Mouse (Mus musculus) cerebellum, adult 11-12 months (tissue): Measurements from ENCODE around the gene Gas2l1.

ENCODE experiments used
- DNase-seq: peaks from one replicate; pipeline ENCODE4 v3.0.0; 2022

The Gas2l1 gene

GRCm38 (mm10) chr11:5064282-5065055 is 658 bp downstream of the Gas2l1 start:
- no peak for DNase-seq

- DNase-seq = no peak
Observed at GRCm38 (mm10) chr11:5063561-5064281, 1.4 kb downstream of the Gas2l1 start.

DNA sequence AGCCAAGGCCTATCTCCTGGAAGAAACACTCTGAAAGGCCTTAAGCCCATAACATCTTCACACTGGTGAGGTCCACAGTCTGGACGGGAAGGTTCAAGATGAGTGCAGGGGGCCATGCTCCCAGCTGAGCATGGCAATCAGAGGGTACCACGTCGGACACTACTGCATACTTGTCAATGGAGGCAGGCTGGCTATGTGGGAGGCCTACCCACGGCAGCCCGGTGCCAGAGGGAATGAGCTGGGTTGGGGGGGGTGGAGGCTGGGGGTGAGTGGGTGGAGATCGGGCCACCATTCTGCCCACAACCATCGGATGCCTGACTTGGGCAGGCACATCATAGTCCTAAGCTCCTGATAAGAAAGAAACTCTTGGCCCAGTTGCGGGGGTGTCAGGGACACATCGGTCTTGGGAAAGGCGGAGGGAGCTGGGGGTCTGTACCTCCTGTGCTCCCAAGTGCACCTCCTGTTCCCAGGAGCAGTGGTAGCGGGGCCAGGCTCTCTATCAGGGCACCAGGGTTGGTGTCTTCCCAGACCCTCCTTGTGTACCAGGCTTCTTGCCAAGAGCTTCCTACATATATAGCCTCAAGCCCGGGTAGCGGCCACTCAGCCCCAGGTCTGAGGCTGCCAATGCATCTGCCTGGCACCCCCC is 2.1 kb downstream of the Gas2l1 start:
- no peak for DNase-seq

GRCm38 (mm10) chr11:5062326-5062725 is 2.8 kb downstream of the Gas2l1 start:
- no peak for DNase-seq

DNA sequence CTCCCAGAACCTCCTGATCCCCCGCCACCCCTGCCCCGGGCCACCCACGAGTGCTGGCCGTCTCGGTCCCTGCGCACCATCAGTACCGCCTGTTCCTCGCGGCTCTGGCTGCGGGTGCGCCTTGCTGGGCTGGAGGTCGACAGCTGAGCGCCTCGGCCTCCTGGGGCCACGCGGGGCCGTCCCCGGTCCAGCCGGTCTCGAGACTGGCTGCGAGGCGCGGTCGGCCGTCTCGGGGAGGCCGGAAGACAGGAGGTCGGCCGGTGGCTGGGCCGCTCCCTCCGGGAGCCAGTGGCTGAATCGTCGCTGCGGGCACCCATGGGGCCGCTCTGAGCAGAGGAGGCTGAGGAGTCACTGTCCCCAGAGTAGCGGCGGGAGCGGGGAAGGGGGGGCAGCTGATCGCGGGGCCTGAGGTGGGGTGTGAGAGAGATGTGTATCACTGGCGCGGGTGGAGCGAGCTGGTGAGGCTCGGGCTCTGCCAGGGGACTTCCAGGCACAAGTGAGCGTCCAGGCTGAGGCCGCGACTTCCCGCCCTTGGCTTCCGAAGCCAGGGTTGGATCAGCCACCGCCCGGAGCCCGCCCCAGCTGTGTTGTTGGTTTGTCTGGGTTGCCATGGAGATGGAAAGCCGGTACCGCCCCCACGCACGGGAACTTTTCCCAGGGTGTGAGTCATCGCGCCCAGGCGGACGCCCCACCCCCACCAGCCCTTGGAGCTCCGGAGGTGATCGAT is 3.6 kb downstream of the Gas2l1 start:
- peak; percentile 75 for DNase-seq

DNA sequence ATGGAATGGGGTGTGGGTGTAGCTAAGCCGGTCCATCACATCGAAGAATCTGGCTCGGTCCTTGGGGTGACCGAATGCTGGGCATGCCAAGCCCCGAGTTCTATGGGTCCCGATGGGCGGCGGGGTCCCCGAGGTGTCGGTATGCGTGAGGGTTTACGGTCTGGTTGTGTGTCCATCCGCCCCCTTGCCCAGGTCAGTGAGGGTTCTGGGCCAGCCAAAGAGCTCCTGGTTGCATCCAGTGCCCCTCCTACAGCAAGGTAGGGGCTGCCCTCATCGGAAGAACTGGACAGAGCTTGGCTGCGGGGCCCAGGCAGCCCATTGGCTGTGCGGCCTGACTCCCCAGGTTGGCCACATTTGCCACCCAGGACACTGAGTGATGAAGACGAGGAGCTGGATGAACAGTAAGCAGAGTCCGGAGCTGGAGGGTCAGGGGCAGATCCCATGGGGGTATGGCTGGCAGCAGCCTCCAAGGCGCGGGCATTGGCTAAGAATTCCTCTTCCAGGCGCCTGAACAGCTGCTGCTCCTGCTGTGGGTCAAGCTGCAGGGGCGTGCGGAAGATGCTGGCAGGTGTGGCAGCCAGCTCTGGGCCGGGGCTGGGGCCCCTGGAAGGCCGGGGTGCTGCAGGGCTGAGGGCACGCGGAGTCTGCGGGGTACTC is 4.2 kb downstream of the Gas2l1 start:
- no peak for DNase-seq

- DNase-seq = no peak
Observed at GRCm38 (mm10) chr11:5059704-5060156, 5.4 kb downstream of the Gas2l1 start.

- no peak for DNase-seq
Observed at GRCm38 (mm10) chr11:5059230-5059629, 5.9 kb downstream of the Gas2l1 start.

- DNase-seq = no peak
Observed at GRCm38 (mm10) chr11:5058783-5059182, 6.3 kb downstream of the Gas2l1 start.

DNA sequence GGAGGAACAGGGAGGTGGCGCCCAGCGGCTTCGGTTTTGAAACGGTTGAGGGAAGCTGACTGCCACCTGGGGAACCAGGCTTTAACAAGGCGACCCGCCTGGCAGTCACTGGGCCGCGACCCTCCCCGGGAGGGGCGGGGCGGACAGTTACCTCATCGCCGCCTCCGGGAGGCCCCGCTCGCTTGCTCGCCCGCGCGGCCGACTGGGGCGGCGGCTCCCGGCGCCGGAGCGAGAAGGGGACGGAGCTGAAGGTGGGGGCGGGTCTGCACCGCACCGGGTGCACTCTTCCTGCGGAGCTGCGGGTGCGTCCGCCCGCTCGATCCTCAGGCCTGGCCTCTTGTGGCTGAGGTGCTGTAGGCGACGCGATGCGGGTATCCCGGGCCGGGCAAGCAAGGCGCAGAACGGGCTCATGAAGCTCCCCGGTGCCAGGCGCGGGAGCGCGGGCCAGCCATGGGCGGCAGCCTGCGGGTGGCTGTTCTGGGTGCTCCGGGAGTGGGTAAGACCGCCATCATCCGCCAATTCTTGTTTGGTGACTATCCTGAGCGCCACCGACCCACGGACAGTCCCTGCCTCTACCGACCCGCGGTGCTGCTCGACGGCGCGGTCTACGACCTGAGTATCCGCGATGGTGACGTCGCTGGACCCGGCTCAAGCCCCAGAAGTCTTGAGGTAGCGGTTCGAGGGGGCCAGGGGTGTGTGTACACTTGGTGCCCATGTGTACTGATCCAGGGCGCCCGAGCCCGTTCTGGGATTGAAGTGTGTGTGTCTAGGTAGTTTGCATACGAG is 7.1 kb downstream of the Gas2l1 start, which contains the start of gene Rasl10a:
Gene Rasl10a (plus strand): TSS at position 273 of the 786 bp plus-strand sequence.
- DNase-seq = no peak

- no peak for DNase-seq
Observed at GRCm38 (mm10) chr11:5057541-5057855, 7.6 kb downstream of the Gas2l1 start.

GRCm38 (mm10) chr11:5057064-5057463 is 8.1 kb downstream of the Gas2l1 start:
- DNase-seq = no peak

DNA sequence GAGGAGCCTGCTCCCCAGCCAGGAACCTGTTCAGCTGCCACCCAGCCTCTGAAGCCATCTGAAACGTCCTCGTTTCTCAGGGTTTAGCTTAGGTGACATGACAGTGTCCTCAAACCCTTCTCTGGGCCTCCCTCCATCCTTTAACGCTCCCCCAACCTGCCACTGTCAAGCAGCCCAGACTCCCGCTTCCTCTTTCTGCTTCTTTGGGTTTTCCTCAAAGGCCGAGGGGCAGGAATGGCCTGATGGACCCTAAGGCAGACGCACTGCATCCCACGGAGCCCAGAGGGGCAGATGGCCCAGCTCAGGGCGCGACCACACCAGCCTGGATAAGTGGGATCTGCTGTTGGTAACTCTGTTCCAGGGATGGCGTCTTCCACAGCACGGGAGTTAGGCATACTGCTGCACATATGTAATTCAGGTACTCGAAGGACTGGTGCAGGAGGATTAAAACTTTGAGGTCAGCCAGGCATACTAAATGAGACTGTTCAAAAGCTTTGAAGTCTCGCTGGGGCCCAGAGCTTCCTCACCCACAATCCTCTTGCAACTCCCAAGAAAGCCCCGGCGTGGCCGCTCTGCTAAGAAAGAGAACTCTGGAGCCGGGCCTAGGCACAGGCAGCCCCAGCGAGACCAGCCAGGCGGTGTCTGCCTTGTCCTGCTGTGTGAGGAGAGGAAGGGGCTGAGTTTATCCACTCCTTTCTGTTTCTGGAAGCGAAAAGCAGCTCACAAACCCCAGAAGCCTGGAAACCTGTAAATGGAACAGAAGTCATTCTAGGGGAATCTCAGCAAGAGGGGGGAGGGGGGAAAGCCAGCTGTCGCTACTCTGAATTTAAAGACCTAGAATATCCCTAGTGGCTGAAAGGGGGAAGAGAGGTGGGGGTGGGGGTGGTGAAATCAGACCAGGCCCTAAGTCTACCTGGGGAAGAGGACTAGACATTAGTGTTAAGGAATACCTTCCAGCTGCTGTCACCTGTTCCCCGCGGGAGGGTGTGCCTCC is 8.9 kb downstream of the Gas2l1 start:
- no peak for DNase-seq

- no peak for DNase-seq
Observed at GRCm38 (mm10) chr11:5054874-5055273, 10.3 kb downstream of the Gas2l1 start.

DNA sequence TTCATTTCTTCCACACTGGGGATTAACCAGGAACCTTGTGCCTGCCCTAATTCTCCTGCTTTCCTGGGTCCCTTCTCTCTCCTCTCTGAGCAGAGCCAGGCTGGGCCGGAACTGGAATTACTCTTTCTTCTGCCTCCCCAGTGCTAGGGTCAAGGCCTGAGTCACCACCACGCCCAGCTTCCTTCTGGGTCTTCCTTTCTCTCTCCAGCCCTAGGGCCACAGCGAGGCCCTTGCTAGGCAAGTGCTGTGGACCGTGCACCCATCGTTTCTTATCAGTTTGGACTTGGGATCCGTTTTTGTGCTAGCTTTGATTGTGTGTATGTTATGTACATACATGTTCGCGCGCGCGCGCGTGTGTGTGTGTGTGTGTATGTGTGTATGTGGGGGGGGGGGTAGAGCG is 11.0 kb downstream of the Gas2l1 start:
- no peak for DNase-seq

DNA sequence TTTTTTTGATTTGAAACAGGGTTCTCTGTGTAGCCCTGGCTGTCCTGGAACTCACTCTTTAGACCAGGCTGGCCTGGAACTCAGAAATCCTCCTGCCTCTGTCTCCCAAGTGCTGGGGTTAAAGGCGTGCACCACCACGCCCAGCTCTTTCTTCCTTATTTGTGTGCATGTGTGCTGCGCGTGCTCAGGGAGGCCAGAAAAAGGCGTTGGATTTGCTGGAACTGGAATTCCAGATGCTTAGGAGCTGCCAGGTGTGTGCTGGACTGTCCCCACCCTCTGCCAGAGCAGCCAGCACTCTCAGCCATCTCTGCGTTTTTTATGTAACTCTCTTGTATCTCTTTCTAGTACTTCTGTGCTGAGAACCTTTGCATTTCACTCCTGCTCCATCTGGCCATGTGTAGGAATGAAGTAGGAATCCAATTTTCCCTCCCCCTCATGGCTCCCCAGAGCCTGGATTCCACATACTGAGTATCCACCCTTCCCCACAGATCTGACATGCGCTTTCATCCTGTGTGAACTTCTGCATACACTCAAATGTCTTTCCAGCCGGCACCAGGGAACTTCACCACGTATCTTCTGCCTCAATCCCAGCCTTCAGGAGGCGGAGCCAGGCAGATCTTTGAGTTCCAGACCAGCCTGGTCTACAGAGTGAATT is 12.8 kb downstream of the Gas2l1 start:
- no peak for DNase-seq

DNA sequence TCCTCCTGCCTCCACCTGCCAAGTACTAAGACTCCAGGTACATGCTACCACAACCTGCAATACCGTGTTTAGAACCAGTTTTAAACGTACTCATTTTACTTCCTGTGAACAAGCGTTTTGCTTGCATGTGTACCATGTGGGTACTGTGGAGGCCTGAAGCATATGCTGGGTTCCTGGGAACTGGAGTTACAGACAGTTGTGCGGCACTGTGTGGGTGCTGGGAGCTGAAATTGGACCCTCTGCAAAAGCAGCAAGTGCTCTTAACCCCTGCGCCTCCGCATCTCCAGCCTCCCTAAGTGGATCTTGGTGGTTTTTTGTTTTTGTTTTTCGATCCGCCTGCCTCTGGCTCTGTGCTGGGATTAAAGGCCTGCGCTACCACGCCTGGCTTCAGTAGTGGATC is 13.5 kb downstream of the Gas2l1 start:
- no peak for DNase-seq

DNA sequence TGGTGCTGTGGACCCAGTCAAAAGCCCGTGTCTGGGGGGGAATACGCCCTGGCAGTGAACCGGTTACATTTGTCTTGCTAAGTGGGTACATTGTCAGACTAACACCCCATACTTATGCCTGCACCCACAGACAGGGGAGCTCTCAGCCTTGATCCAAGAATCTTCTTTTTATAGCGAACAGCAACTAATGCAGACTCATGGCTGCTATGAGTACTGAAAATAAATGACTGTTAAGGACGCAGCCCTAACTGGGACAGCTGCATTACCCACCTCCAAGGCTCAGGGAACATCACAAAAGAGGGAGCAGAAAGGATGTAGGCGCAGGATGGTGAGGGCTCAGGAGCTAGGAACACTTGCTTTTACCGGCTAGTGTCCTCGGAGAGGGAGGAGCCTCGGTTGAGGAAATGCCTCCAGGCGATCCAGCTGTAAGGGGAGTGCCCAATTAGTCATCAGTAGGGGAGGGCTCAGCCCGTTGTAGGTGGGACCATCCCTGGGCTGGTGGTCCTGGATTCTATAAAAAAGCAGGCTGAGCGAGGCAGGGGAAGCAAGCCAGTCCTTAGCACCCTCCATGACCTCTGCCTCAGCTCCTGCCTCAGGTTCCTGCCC is 18.7 kb downstream of the Gas2l1 start:
- no peak for DNase-seq

DNA sequence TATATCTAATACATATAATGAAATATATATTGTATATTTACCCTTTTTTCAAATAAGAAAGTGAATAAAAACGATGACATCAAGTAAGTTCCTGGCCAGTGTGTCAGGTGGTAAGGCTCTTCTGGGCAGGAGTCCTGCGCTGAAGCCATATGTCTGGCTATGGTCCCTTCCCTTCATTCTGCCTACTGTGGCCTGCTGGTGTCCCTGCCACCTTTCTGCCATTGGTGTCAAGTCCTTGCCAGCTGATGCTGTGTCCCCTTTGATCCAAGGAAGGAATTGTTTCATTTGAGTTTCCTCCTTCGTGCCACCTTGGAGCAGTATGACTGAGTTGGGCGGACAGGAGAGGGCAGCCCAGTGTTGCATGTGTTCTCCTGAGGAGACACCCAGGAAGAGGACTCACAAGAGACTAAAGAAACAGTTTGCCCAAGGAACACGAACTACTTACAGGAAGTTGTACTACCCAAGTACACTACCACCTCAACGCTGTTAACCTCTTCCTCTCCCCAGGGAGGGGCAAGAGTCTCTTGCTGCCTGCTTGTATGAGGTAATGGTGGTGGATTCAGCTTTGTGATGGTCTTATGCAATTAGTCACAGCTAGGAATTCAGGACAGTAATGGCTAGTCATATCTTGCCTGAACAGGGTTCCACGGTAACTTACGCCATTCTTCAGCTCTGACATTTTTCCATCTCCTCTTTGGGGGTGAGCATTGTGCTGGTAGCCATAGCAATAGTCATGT is 22.3 kb downstream of the Gas2l1 start:
- DNase-seq = peak; percentile 63
